Mouse (Mus musculus) splenic B cell, adult 2 months (primary cell): ENCODE data around the gene Ccl5.

Experiments used
- DNase-seq: peaks from one replicate; pipeline ENCODE4 v3.0.0-alpha.2; 2011; ENCODE audit warnings: low read depth, low spot score
- H3K27me3 ChIP-seq: 2 replicates; pipeline ENCODE4 v1.6.1; 2012; ENCODE audit warnings: mild to moderate bottlenecking, low read length, moderate library complexity, mixed read lengths; ENCODE audit not compliant: control insufficient read depth, poor library complexity, insufficient read depth, severe bottlenecking
- H3K36me3 ChIP-seq: 2 replicates; pipeline ENCODE4 v1.6.1; 2012; ENCODE audit warnings: mild to moderate bottlenecking, low read length, moderate library complexity, mixed read lengths; ENCODE audit not compliant: control insufficient read depth, poor library complexity, insufficient read depth, severe bottlenecking

Ccl5 gene

GRCm38 (mm10) chr11:83518371-83518770 is 11.9 kb downstream of the Ccl5 start:
- DNase-seq = no peak
- H3K27me3 ChIP-seq = no peaks in the 10 kb centered on the region

GRCm38 (mm10) chr11:83517153-83517552 is 13.2 kb downstream of the Ccl5 start:
- DNase-seq = no peak
- no peaks in the 10 kb centered on the region; the same call in none of the 2 replicates for H3K36me3 ChIP-seq
- H3K27me3 ChIP-seq = no peaks in the 10 kb centered on the region

More at GRCm38 (mm10) chr11:83518371-83518770, 11.9 kb downstream of the Ccl5 start:
- no peaks in the 10 kb centered on the region; the same call in none of the 2 replicates for H3K36me3 ChIP-seq

GRCm38 (mm10) chr11:83509521-83509920 is 20.8 kb downstream of the Ccl5 start:
- no peak for DNase-seq
- Histone ChIP-seq H3K27me3 (no peaks in the 10 kb centered on the region), H3K36me3 (peaks cover 2% of the 10 kb centered on the region; the same call in 1 of the 2 replicates)

- Histone ChIP-seq H3K27me3 (no peaks in the 10 kb centered on the region), H3K36me3 (peaks cover 14% of the 10 kb centered on the region; the same call in 1 of the 2 replicates)
- DNase-seq = no peak
These were observed 26.0 kb downstream of the Ccl5 start for GRCm38 (mm10) chr11:83504308-83504707.

- no peak for DNase-seq
These were observed 34.7 kb downstream of the Ccl5 start for GRCm38 (mm10) chr11:83495571-83495970.

GRCm38 (mm10) chr11:83491488-83491887 is 38.8 kb downstream of the Ccl5 start:
- H3K27me3 ChIP-seq = no peaks in the 10 kb centered on the region
- peaks cover 8% of the 10 kb centered on the region; the same call in 1 of the 2 replicates for H3K36me3 ChIP-seq

More at GRCm38 (mm10) chr11:83495571-83495970, 34.7 kb downstream of the Ccl5 start:
- Histone ChIP-seq H3K36me3 (peaks cover 12% of the 10 kb centered on the region; the same call in 1 of the 2 replicates), H3K27me3 (no peaks in the 10 kb centered on the region)

More at GRCm38 (mm10) chr11:83491488-83491887, 38.8 kb downstream of the Ccl5 start:
- DNase-seq = peak; percentile 40
